Mouse (Mus musculus): ENCODE data around the gene Rtn4rl1. TPM values are rescaled to one million over a fixed set of nuclear protein-coding genes. Genes with fewer than 3 reads are reported as not detected.

Rtn4rl1 gene
- polyA plus RNA-seq, 1 experiment = 2.7 TPM

DNA sequence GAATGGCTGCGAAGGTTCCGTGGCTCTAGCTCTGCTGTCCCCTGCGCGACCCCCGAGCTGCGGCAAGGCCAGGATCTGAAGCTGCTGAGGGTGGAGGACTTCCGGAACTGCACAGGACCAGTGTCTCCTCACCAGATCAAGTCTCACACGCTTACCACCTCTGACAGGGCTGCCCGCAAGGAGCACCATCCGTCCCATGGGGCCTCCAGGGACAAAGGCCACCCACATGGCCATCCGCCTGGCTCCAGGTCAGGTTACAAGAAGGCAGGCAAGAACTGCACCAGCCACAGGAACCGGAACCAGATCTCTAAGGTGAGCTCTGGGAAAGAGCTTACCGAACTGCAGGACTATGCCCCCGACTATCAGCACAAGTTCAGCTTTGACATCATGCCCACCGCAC is 72.0 kb downstream of the Rtn4rl1 start:
- no peak for TF ChIP-seq POLR2A (IDR thresholded peaks at IDR 0.05; ENCODE audit: low read depth, low read length)
- TF ChIP-seq CTCF (IDR thresholded peaks at IDR 0.05; ENCODE audit: borderline replicate concordance, insufficient read depth, low read length) = no peak
- peaks cover 3% of the 10 kb centered on the region; the same call in 1 of the 2 replicates for H3K4me1 ChIP-seq (ENCODE audit: control insufficient read depth, insufficient read depth, low read length)
- no peak overlapping the region for H3K27ac ChIP-seq (ENCODE audit: insufficient read depth, low read length)
- H3K4me3 ChIP-seq (ENCODE audit: insufficient read depth, low read length) = no peak overlapping the region

DNA sequence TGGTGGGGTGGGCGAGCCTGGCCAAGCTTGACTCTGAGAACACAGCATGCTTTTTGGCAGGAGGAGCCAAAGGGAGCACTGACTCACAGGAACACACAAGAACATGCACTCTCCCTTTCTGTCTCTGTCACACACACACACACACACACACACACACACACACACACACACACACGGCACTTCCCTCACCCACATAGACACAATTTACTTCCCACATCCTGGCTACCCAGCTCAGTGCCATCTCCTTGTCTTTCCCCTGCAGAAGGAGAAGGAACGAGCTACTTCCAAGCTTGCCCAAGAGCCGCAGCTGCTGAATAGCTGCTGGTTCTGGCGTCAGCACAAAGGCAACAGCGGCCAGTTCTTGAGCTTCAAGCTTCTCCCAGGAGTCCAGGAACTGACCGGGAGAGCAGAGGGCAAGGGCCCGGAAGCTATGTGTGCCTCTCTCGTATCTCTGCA is 74.3 kb downstream of the Rtn4rl1 start:
- H3K4me3 ChIP-seq (ENCODE audit: insufficient read depth, low read length) = no peak overlapping the region
- TF ChIP-seq POLR2A (IDR thresholded peaks at IDR 0.05; ENCODE audit: low read depth, low read length) = no peak
- TF ChIP-seq CTCF (IDR thresholded peaks at IDR 0.05; ENCODE audit: borderline replicate concordance, insufficient read depth, low read length) = no peak
- peaks cover 3% of the 10 kb centered on the region; the same call in 1 of the 2 replicates for H3K4me1 ChIP-seq (ENCODE audit: control insufficient read depth, insufficient read depth, low read length)
- no peak overlapping the region for H3K27ac ChIP-seq (ENCODE audit: insufficient read depth, low read length)

DNA sequence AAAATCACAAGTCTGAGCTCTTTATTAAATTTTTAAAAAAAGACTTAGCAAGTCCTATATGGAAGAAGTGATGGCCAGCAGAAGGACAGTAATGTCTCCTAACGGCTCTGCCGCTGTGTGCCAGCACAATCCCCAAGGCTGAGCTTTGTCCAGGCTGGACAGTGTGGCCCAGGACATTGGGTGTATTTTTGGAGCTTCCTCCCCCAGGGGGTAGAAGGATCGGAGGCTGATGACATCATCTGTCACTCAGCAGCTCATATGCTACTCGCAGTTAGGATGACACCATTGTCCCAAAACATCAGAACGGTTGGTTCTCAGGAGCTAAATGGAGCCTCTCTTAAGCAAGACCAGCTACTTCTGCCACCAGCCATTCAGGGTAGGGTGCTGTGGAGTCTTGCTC is 74.9 kb downstream of the Rtn4rl1 start:
- Histone ChIP-seq H3K4me3 (ENCODE audit: insufficient read depth, low read length) (no peak overlapping the region), H3K27ac (ENCODE audit: insufficient read depth, low read length) (no peak overlapping the region), H3K4me1 (ENCODE audit: control insufficient read depth, insufficient read depth, low read length) (peaks cover 3% of the 10 kb centered on the region; the same call in 1 of the 2 replicates)
- TF ChIP-seq POLR2A (IDR thresholded peaks at IDR 0.05; ENCODE audit: low read depth, low read length) (no peak), CTCF (IDR thresholded peaks at IDR 0.05; ENCODE audit: borderline replicate concordance, insufficient read depth, low read length) (no peak)

DNA sequence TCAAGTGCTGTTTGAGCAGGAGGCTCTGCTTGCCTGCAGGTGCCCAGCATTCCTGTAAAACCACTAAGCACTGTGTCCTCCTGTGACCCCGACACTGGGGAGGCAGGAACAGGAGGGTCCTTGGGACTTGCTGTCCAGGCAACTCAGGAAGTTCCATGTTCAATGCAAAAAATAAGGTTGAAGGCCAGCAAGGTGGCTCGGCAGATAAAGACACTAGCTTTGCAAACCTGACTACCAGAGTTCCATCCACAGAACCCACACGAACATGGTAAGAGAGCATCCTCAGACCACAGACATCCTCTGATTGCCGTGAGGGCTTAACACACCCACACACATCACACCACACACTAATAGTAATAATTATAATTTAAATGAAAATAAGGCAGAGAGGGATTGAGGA is 75.6 kb downstream of the Rtn4rl1 start:
- H3K4me3 ChIP-seq (ENCODE audit: insufficient read depth, low read length) = no peak overlapping the region
- TF ChIP-seq CTCF (IDR thresholded peaks at IDR 0.05; ENCODE audit: borderline replicate concordance, insufficient read depth, low read length) (no peak), POLR2A (IDR thresholded peaks at IDR 0.05; ENCODE audit: low read depth, low read length) (no peak)
- no peak overlapping the region for H3K27ac ChIP-seq (ENCODE audit: insufficient read depth, low read length)
- peaks cover 3% of the 10 kb centered on the region; the same call in 1 of the 2 replicates for H3K4me1 ChIP-seq (ENCODE audit: control insufficient read depth, insufficient read depth, low read length)

DNA sequence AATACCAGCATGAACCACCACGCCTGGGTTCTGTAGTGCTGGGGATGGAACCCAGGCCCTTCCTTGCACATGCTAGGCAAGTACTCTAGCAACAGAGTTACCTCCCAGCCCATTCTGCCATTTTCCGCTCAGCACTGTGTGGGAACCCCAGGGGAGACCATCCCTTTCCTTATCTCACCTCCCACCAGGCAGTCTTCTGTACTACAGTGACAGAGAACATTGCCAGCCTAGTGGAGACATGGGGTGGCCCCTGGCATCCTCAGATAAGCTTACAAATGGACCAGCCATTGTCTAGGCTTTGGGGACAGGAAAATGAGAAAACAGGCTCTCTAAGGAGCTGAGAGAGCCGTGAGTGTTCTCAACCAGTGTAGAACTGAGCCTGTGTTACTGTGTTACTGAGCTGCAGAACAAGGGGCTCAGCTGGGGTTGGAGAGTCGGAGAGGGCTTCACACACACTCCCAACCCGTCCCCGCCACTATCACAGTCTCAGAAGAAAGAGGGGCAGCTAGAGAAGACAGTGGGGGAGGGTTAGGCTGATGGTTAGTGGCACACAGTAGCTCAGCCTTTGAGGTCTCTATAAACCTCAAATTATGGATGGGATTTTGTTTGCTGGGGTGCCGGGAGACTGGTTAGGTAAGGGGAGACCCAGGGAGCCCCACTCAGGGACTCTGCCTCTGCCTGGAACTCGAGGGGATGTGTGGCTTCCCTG is 76.8 kb downstream of the Rtn4rl1 start:
- TF ChIP-seq CTCF (IDR thresholded peaks at IDR 0.05; ENCODE audit: borderline replicate concordance, insufficient read depth, low read length) = no peak
- no peak for TF ChIP-seq POLR2A (IDR thresholded peaks at IDR 0.05; ENCODE audit: low read depth, low read length)
- no peak overlapping the region for H3K4me3 ChIP-seq (ENCODE audit: insufficient read depth, low read length)
- no peak overlapping the region for H3K27ac ChIP-seq (ENCODE audit: insufficient read depth, low read length)
- peaks cover 3% of the 10 kb centered on the region; the same call in 1 of the 2 replicates for H3K4me1 ChIP-seq (ENCODE audit: control insufficient read depth, insufficient read depth, low read length)

DNA sequence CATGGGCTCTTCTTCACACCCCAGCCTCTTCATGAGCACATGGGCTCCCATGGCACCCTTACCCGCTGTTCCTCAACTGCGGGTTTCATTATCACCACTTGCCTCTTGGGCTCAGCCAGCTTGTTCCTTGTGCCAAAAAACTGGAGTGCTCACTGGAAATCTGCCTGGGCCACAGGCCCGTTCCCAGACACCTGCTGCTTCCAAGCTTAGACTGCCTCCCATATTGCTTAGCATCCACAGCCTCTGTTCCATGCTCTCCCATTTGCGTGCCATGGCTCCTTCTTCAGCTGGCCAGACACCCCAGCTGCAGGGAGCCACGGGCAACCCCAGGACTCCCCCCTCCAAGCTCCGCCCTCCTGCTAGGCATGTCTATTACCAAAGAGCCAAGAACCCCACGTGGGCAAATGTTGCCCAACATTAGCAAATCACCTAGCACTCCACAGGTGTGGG is 77.4 kb downstream of the Rtn4rl1 start:
- Histone ChIP-seq H3K4me1 (ENCODE audit: control insufficient read depth, insufficient read depth, low read length) (peaks cover 3% of the 10 kb centered on the region; the same call in 1 of the 2 replicates), H3K27ac (ENCODE audit: insufficient read depth, low read length) (no peak overlapping the region), H3K4me3 (ENCODE audit: insufficient read depth, low read length) (no peak overlapping the region)
- TF ChIP-seq CTCF (IDR thresholded peaks at IDR 0.05; ENCODE audit: borderline replicate concordance, insufficient read depth, low read length) (no peak), POLR2A (IDR thresholded peaks at IDR 0.05; ENCODE audit: low read depth, low read length) (no peak)

DNA sequence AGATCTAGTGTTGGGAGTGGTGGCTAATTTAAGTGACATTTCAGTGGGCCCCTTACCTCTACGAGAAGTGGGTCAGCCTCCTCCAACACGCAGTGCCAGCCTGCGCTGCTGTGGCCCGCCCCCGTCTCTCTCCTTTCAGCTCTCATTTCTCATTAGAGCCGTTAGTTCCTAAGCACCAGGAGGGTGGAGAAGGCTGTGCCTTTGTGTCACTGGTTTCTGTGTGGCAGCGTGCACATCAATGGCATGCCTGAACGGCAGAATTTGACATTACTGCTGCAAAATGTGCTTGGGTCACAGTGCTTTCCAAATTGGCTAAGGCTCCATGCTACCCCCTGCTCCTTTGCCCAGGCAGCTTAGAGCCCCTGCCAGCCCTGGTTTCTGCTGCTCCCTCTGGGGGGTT is 79.9 kb downstream of the Rtn4rl1 start:
- Histone ChIP-seq H3K27ac (ENCODE audit: insufficient read depth, low read length) (no peak overlapping the region), H3K4me1 (ENCODE audit: control insufficient read depth, insufficient read depth, low read length) (no peaks in the 10 kb centered on the region), H3K4me3 (ENCODE audit: insufficient read depth, low read length) (no peak overlapping the region)
- TF ChIP-seq CTCF (IDR thresholded peaks at IDR 0.05; ENCODE audit: borderline replicate concordance, insufficient read depth, low read length) (no peak), POLR2A (IDR thresholded peaks at IDR 0.05; ENCODE audit: low read depth, low read length) (no peak)

DNA sequence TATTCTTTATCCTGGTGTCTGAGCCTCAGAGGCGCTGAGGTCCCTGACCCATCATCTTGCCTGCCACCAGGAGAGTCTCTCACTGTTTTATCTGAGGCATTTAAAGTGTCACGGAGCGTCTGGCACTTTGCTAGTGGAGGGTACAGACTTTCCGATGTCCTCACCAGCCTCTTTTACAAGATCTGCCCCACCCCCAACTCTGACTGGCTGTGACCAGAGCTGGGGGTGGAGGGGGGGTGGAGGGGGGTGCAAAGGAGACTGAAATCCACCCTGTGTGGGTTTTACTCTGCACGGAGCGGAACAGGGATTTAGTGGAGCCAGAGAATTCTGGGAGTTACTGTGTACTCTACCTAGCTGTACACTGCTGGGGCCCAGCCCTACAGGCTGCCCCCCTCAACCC is 81.5 kb downstream of the Rtn4rl1 start:
- TF ChIP-seq CTCF (IDR thresholded peaks at IDR 0.05; ENCODE audit: borderline replicate concordance, insufficient read depth, low read length) (no peak), POLR2A (IDR thresholded peaks at IDR 0.05; ENCODE audit: low read depth, low read length) (no peak)
- Histone ChIP-seq H3K27ac (ENCODE audit: insufficient read depth, low read length) (no peak overlapping the region), H3K4me3 (ENCODE audit: insufficient read depth, low read length) (no peak overlapping the region), H3K4me1 (ENCODE audit: control insufficient read depth, insufficient read depth, low read length) (0 out of 2 replicates have a peak, but pooled peaks cover 2% of the 10 kb centered on the region)

DNA sequence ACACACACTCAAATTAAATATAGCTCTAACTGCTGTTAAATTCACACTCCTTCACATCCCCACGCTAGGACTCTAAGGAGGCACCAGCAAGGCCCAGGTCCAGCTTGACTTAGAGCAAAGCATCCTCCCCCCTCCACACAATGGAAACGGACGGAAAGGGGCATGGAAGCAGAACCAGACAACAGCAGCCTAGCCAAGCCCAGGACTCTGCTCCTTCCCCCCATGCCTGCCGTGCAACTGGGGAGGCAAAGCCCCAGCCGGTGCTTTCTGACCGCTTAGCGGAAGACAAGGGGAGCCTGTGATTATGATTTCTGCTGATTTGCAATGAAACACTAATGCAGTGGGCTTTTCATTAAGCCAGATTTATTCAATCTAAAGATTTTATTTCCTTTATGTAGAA is 84.5 kb downstream of the Rtn4rl1 start:
- H3K27ac ChIP-seq (ENCODE audit: insufficient read depth, low read length) = no peak overlapping the region
- H3K4me1 ChIP-seq (ENCODE audit: control insufficient read depth, insufficient read depth, low read length) = 0 out of 2 replicates have a peak, but pooled peaks cover 2% of the 10 kb centered on the region
- no peak overlapping the region for H3K4me3 ChIP-seq (ENCODE audit: insufficient read depth, low read length)
- TF ChIP-seq POLR2A (IDR thresholded peaks at IDR 0.05; ENCODE audit: low read depth, low read length) (no peak), CTCF (IDR thresholded peaks at IDR 0.05; ENCODE audit: borderline replicate concordance, insufficient read depth, low read length) (no peak)

DNA sequence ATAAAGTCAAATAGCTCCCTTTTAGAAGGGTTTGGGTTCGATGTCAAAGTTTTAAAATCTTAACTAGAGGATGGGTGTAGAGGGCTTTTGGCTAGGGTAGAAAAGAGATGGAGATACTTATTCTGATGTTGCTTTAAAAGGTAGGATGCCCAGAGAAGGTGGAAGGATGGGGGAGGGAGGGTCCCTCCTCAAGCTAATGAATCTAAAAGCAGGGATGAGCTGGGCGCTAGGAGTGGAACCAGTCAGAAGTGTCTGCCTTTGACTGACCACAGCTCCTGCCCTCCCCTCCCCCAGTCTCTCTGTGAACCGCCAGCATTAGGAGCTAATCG is 85.4 kb downstream of the Rtn4rl1 start:
- H3K4me3 ChIP-seq (ENCODE audit: insufficient read depth, low read length) = no peak overlapping the region
- 0 out of 2 replicates have a peak, but pooled peaks cover 2% of the 10 kb centered on the region for H3K4me1 ChIP-seq (ENCODE audit: control insufficient read depth, insufficient read depth, low read length)
- no peak for TF ChIP-seq POLR2A (IDR thresholded peaks at IDR 0.05; ENCODE audit: low read depth, low read length)
- TF ChIP-seq CTCF (IDR thresholded peaks at IDR 0.05; ENCODE audit: borderline replicate concordance, insufficient read depth, low read length) = no peak
- no peak overlapping the region for H3K27ac ChIP-seq (ENCODE audit: insufficient read depth, low read length)
